Mouse (Mus musculus): ENCODE data around the gene Luzp2. TPM values are rescaled to one million over a fixed set of nuclear protein-coding genes. Genes with fewer than 3 reads are reported as not detected.

Gene Luzp2
- polyA plus RNA-seq (2014; fragmentation: Nextera tagmentation; extraction: Ambion mirVana) = 3.4 and 3.8 TPM in 2 replicates

GRCm38 (mm10) chr7:54835372-54835851 is at the start of gene Luzp2:
Luzp2 (plus strand) TSS chr7:54835498.
- Histone ChIP-seq H3K9ac (ENCODE audit: low read length) (peak within 1 kb of the TSS; percentile 58), H3K27me3 (ENCODE audit: control insufficient read depth, insufficient read depth, low read length) (no peaks in the 10 kb centered on the region), H3K36me3 (ENCODE audit: control insufficient read depth, insufficient read depth, low read length) (no peaks in the 10 kb centered on the region), H3K4me3 (ENCODE audit: low read depth, low read length) (peak within 1 kb of the TSS; percentile 44), H3K4me2 (ENCODE audit: low read depth) (peak within 1 kb of the TSS; percentile 78), H3K4me1 (ENCODE audit: control insufficient read depth, insufficient read depth, low read length) (no peaks in the 10 kb centered on the region), H3K27ac (ENCODE audit: low read depth, low read length) (no peak within 1 kb of the TSS), H3K9me3 (ENCODE audit: control insufficient read depth, low read length) (no peaks in the 10 kb centered on the region)
- ATAC-seq (ENCODE audit: insufficient read depth, low FRiP score, low TSS enrichment) (peak; percentile 80), DNase-seq (ENCODE audit: low spot score) (peak; percentile 64)
- WGBS = 0% methylated on average over 22 of the region's 22 CpGs

GRCm38 (mm10) chr7:54787456-54787855 is 47.8 kb upstream of the Luzp2 start:
- DNase-seq (ENCODE audit: low spot score) (no peak), ATAC-seq (ENCODE audit: insufficient read depth, low FRiP score, low TSS enrichment) (no peak)

GRCm38 (mm10) chr7:54818606-54819005 is 16.7 kb upstream of the Luzp2 start:
- H3K4me2 ChIP-seq (ENCODE audit: low read depth) = no peak overlapping the region
- H3K9ac ChIP-seq (ENCODE audit: low read length) = no peak overlapping the region
- H3K9me3 ChIP-seq (ENCODE audit: control insufficient read depth, low read length) = no peaks in the 10 kb centered on the region
- no peaks in the 10 kb centered on the region for H3K27me3 ChIP-seq (ENCODE audit: control insufficient read depth, insufficient read depth, low read length)
- H3K4me3 ChIP-seq (ENCODE audit: low read depth, low read length) = no peak overlapping the region
- no peaks in the 10 kb centered on the region for H3K36me3 ChIP-seq (ENCODE audit: control insufficient read depth, insufficient read depth, low read length)
- DNase-seq (ENCODE audit: low spot score) (no peak), ATAC-seq (ENCODE audit: insufficient read depth, low FRiP score, low TSS enrichment) (no peak)
- no peak overlapping the region for H3K27ac ChIP-seq (ENCODE audit: low read depth, low read length)
- no peaks in the 10 kb centered on the region for H3K4me1 ChIP-seq (ENCODE audit: control insufficient read depth, insufficient read depth, low read length)

More at GRCm38 (mm10) chr7:54787456-54787855, 47.8 kb upstream of the Luzp2 start:
- Histone ChIP-seq H3K9ac (ENCODE audit: low read length) (no peak overlapping the region), H3K27me3 (ENCODE audit: control insufficient read depth, insufficient read depth, low read length) (no peaks in the 10 kb centered on the region), H3K4me2 (ENCODE audit: low read depth) (no peak overlapping the region), H3K36me3 (ENCODE audit: control insufficient read depth, insufficient read depth, low read length) (no peaks in the 10 kb centered on the region), H3K27ac (ENCODE audit: low read depth, low read length) (no peak overlapping the region), H3K4me1 (ENCODE audit: control insufficient read depth, insufficient read depth, low read length) (no peaks in the 10 kb centered on the region), H3K4me3 (ENCODE audit: low read depth, low read length) (no peak overlapping the region), H3K9me3 (ENCODE audit: control insufficient read depth, low read length) (no peaks in the 10 kb centered on the region)

GRCm38 (mm10) chr7:54828751-54829150 is 6.5 kb upstream of the Luzp2 start:
- Histone ChIP-seq H3K9ac (ENCODE audit: low read length) (no peak overlapping the region), H3K9me3 (ENCODE audit: control insufficient read depth, low read length) (no peaks in the 10 kb centered on the region), H3K4me3 (ENCODE audit: low read depth, low read length) (no peak overlapping the region), H3K27ac (ENCODE audit: low read depth, low read length) (no peak overlapping the region), H3K4me2 (ENCODE audit: low read depth) (no peak overlapping the region), H3K36me3 (ENCODE audit: control insufficient read depth, insufficient read depth, low read length) (no peaks in the 10 kb centered on the region), H3K4me1 (ENCODE audit: control insufficient read depth, insufficient read depth, low read length) (no peaks in the 10 kb centered on the region), H3K27me3 (ENCODE audit: control insufficient read depth, insufficient read depth, low read length) (no peaks in the 10 kb centered on the region)
- WGBS = 94% methylated on average over 3 of the region's 3 CpGs
- ATAC-seq (ENCODE audit: insufficient read depth, low FRiP score, low TSS enrichment) (no peak), DNase-seq (ENCODE audit: low spot score) (no peak)

GRCm38 (mm10) chr7:54835911-54836352 is 634 bp downstream of the Luzp2 start:
- no peaks in the 10 kb centered on the region for H3K4me1 ChIP-seq (ENCODE audit: control insufficient read depth, insufficient read depth, low read length)
- peak overlapping the region; percentile 44 for H3K4me3 ChIP-seq (ENCODE audit: low read depth, low read length)
- peak overlapping the region; percentile 58 for H3K9ac ChIP-seq (ENCODE audit: low read length)
- no peaks in the 10 kb centered on the region for H3K27me3 ChIP-seq (ENCODE audit: control insufficient read depth, insufficient read depth, low read length)
- H3K36me3 ChIP-seq (ENCODE audit: control insufficient read depth, insufficient read depth, low read length) = no peaks in the 10 kb centered on the region
- H3K4me2 ChIP-seq (ENCODE audit: low read depth) = peak overlapping the region; percentile 78
- no peaks in the 10 kb centered on the region for H3K9me3 ChIP-seq (ENCODE audit: control insufficient read depth, low read length)
- ATAC-seq (ENCODE audit: insufficient read depth, low FRiP score, low TSS enrichment) = peak; percentile 58
- 4% methylated on average over 13 of the region's 13 CpGs for WGBS
- H3K27ac ChIP-seq (ENCODE audit: low read depth, low read length) = no peak overlapping the region
- no peak for DNase-seq (ENCODE audit: low spot score)

GRCm38 (mm10) chr7:54836437-54836836 is 1.1 kb downstream of the Luzp2 start:
- no peaks in the 10 kb centered on the region for H3K27me3 ChIP-seq (ENCODE audit: control insufficient read depth, insufficient read depth, low read length)
- H3K9ac ChIP-seq (ENCODE audit: low read length) = no peak overlapping the region
- no peak for DNase-seq (ENCODE audit: low spot score)
- H3K36me3 ChIP-seq (ENCODE audit: control insufficient read depth, insufficient read depth, low read length) = no peaks in the 10 kb centered on the region
- no peak for ATAC-seq (ENCODE audit: insufficient read depth, low FRiP score, low TSS enrichment)
- 60% methylated on average over 5 of the region's 5 CpGs for WGBS
- no peak overlapping the region for H3K4me3 ChIP-seq (ENCODE audit: low read depth, low read length)
- peak overlapping the region; percentile 78; the same call in 1 of the 2 replicates for H3K4me2 ChIP-seq (ENCODE audit: low read depth)
- H3K4me1 ChIP-seq (ENCODE audit: control insufficient read depth, insufficient read depth, low read length) = no peaks in the 10 kb centered on the region
- no peak overlapping the region for H3K27ac ChIP-seq (ENCODE audit: low read depth, low read length)
- H3K9me3 ChIP-seq (ENCODE audit: control insufficient read depth, low read length) = no peaks in the 10 kb centered on the region

- Histone ChIP-seq H3K4me1 (ENCODE audit: control insufficient read depth, insufficient read depth, low read length) (no peaks in the 10 kb centered on the region), H3K36me3 (ENCODE audit: control insufficient read depth, insufficient read depth, low read length) (no peaks in the 10 kb centered on the region), H3K4me2 (ENCODE audit: low read depth) (no peak overlapping the region), H3K9me3 (ENCODE audit: control insufficient read depth, low read length) (no peaks in the 10 kb centered on the region), H3K27ac (ENCODE audit: low read depth, low read length) (no peak overlapping the region), H3K9ac (ENCODE audit: low read length) (no peak overlapping the region), H3K27me3 (ENCODE audit: control insufficient read depth, insufficient read depth, low read length) (no peaks in the 10 kb centered on the region), H3K4me3 (ENCODE audit: low read depth, low read length) (no peak overlapping the region)
- no peak for ATAC-seq (ENCODE audit: insufficient read depth, low FRiP score, low TSS enrichment)
- no peak for DNase-seq (ENCODE audit: low spot score)
- WGBS = 86% methylated on average over 4 of the region's 4 CpGs
Measured at GRCm38 (mm10) chr7:54842807-54843335, 7.6 kb downstream of the Luzp2 start.

GRCm38 (mm10) chr7:54845875-54846691 is 10.8 kb downstream of the Luzp2 start:
- Histone ChIP-seq H3K9me3 (ENCODE audit: control insufficient read depth, low read length) (no peaks in the 10 kb centered on the region), H3K4me2 (ENCODE audit: low read depth) (no peak overlapping the region), H3K27ac (ENCODE audit: low read depth, low read length) (no peak overlapping the region), H3K36me3 (ENCODE audit: control insufficient read depth, insufficient read depth, low read length) (no peaks in the 10 kb centered on the region), H3K9ac (ENCODE audit: low read length) (no peak overlapping the region), H3K4me1 (ENCODE audit: control insufficient read depth, insufficient read depth, low read length) (no peaks in the 10 kb centered on the region), H3K4me3 (ENCODE audit: low read depth, low read length) (no peak overlapping the region), H3K27me3 (ENCODE audit: control insufficient read depth, insufficient read depth, low read length) (no peaks in the 10 kb centered on the region)
- no peak for DNase-seq (ENCODE audit: low spot score)
- no peak for ATAC-seq (ENCODE audit: insufficient read depth, low FRiP score, low TSS enrichment)
- 90% methylated on average over 8 of the region's 8 CpGs for WGBS

- WGBS = 90% methylated on average over 2 of the region's 2 CpGs
- no peak for ATAC-seq (ENCODE audit: insufficient read depth, low FRiP score, low TSS enrichment)
- Histone ChIP-seq H3K27ac (ENCODE audit: low read depth, low read length) (no peak overlapping the region), H3K36me3 (ENCODE audit: control insufficient read depth, insufficient read depth, low read length) (no peaks in the 10 kb centered on the region), H3K4me1 (ENCODE audit: control insufficient read depth, insufficient read depth, low read length) (no peaks in the 10 kb centered on the region), H3K4me2 (ENCODE audit: low read depth) (no peak overlapping the region), H3K4me3 (ENCODE audit: low read depth, low read length) (no peak overlapping the region), H3K9ac (ENCODE audit: low read length) (no peak overlapping the region), H3K9me3 (ENCODE audit: control insufficient read depth, low read length) (no peaks in the 10 kb centered on the region), H3K27me3 (ENCODE audit: control insufficient read depth, insufficient read depth, low read length) (no peaks in the 10 kb centered on the region)
- no peak for DNase-seq (ENCODE audit: low spot score)
Measured at GRCm38 (mm10) chr7:54846692-54847020, 11.4 kb downstream of the Luzp2 start.

Measured in neural tube, embryonic 11.5 days (tissue).